Mouse (Mus musculus) midbrain, embryonic 15.5 days (tissue): ENCODE data around the gene Olfr1331. TPM values are rescaled to one million over a fixed set of nuclear protein-coding genes. Genes with fewer than 3 reads are reported as not detected.
"Not testable (repeated sequence)": the region's sequence is repeated elsewhere in the genome, so short reads cannot be mapped to it uniquely, and the experiment has no call there.

Experiments
- ATAC-seq: fragments of 200-750 bp; cut with Nextera tagmentation; replicated peaks from 2 replicates; pipeline ENCODE4 v1.8.0; 2017; ENCODE audit warnings: moderate TSS enrichment
- H3K27ac ChIP-seq: fragments of 300-500 bp; sonication (generic); 2 replicates; pipeline ENCODE4 v1.5.1; 2015; ENCODE audit warnings: mild to moderate bottlenecking, inconsistent platforms
- H3K27me3 ChIP-seq: fragments of 300-500 bp; sonication (generic); replicated peaks from 2 replicates; pipeline ENCODE4 v1.6.1; 2015; ENCODE audit warnings: inconsistent platforms
- H3K36me3 ChIP-seq: fragments of 300-500 bp; sonication (generic); replicated peaks from 2 replicates; pipeline ENCODE4 v1.6.1; 2015; ENCODE audit warnings: inconsistent platforms
- H3K4me1 ChIP-seq: fragments of 300-500 bp; sonication (generic); 2 replicates; pipeline ENCODE4 v1.6.1; 2015; ENCODE audit warnings: inconsistent platforms
- H3K4me2 ChIP-seq: fragments of 300-500 bp; sonication (generic); 2 replicates; pipeline ENCODE4 v1.6.1; 2015; ENCODE audit warnings: inconsistent platforms, mild to moderate bottlenecking, moderate library complexity
- H3K4me3 ChIP-seq: fragments of 300-500 bp; sonication (generic); 2 replicates; pipeline ENCODE4 v1.5.1; 2015; ENCODE audit warnings: mild to moderate bottlenecking, inconsistent platforms
- H3K9ac ChIP-seq: fragments of 300-500 bp; sonication (generic); 2 replicates; pipeline ENCODE4 v1.6.1; 2015; ENCODE audit warnings: mild to moderate bottlenecking, inconsistent platforms
- H3K9me3 ChIP-seq: fragments of 300-500 bp; sonication (generic); 2 replicates; pipeline ENCODE4 v1.6.1; 2016; ENCODE audit warnings: inconsistent platforms
- WGBS: fragments of 180-500 bp; shearing (Covaris S2); methylation state at CpG from one replicate; pipeline ENCODE4 v1.1.7; 2015; ENCODE audit warnings: mixed read lengths; 5-methylcytosine and 5-hydroxymethylcytosine counted together
- polyA plus RNA-seq: library from polyadenylated mRNA; unstranded; fragments of >200 nt; fragmentation: Nextera tagmentation; extraction: Ambion mirVana; gene quantifications from 2 replicates; pipeline ENCODE4 v1.2.1, GENCODE M21; 2015

Gene Olfr1331
- polyA plus RNA-seq, result not detected in 2 replicates

GRCm38 (mm10) chr4:118864349-118864748 is at the start of gene Olfr1331:
Gene Olfr1331, plus strand, starts transcription at chr4:118864649.
- no peak within 1 kb of the TSS for H3K27ac ChIP-seq
- no peak within 1 kb of the TSS for H3K9ac ChIP-seq
- no peak within 1 kb of the TSS for H3K4me3 ChIP-seq
- no peaks in the 10 kb centered on the region for H3K9me3 ChIP-seq
- 95% methylated on average over 1 of the region's 1 CpGs for WGBS
- H3K27me3 ChIP-seq, result no peaks in the 10 kb centered on the region
- no peaks in the 10 kb centered on the region for H3K4me1 ChIP-seq
- no peak within 1 kb of the TSS for H3K4me2 ChIP-seq
- ATAC-seq, result no peak
- H3K36me3 ChIP-seq, result no peaks in the 10 kb centered on the region

- Histone ChIP-seq H3K4me3 (no peak overlapping the region), H3K4me2 (no peak overlapping the region), H3K9me3 (no peaks in the 10 kb centered on the region), H3K4me1 (no peaks in the 10 kb centered on the region), H3K27ac (no peak overlapping the region), H3K27me3 (no peaks in the 10 kb centered on the region), H3K9ac (no peak overlapping the region), H3K36me3 (no peaks in the 10 kb centered on the region)
- ATAC-seq, result no peak
- 92% methylated on average over 1 of the region's 1 CpGs for WGBS
Measured at GRCm38 (mm10) chr4:118818921-118819320, 45.5 kb upstream of the Olfr1331 start.

GRCm38 (mm10) chr4:118836179-118836578 is 28.3 kb upstream of the Olfr1331 start, which contains the start of gene Olfr1333:
Gene Olfr1333, minus strand, starts transcription at chr4:118836279.
- no peak within 1 kb of the TSS for H3K9ac ChIP-seq
- H3K9me3 ChIP-seq, result no peaks in the 10 kb centered on the region
- H3K36me3 ChIP-seq, result no peaks in the 10 kb centered on the region
- WGBS, result 97% methylated on average over 1 of the region's 1 CpGs
- ATAC-seq, result no peak
- no peak within 1 kb of the TSS for H3K4me3 ChIP-seq
- H3K4me1 ChIP-seq, result no peaks in the 10 kb centered on the region
- H3K4me2 ChIP-seq, result no peak within 1 kb of the TSS
- no peaks in the 10 kb centered on the region for H3K27me3 ChIP-seq
- H3K27ac ChIP-seq, result no peak within 1 kb of the TSS

- no peak for ATAC-seq
- no peak overlapping the region for H3K4me2 ChIP-seq
- no peak overlapping the region for H3K9ac ChIP-seq
- H3K27ac ChIP-seq, result no peak overlapping the region
- H3K27me3 ChIP-seq, result no peaks in the 10 kb centered on the region
- WGBS, result 83% methylated on average over 1 of the region's 1 CpGs
- H3K4me1 ChIP-seq, result no peaks in the 10 kb centered on the region
- no peak overlapping the region for H3K4me3 ChIP-seq
- H3K36me3 ChIP-seq, result no peaks in the 10 kb centered on the region
- no peaks in the 10 kb centered on the region for H3K9me3 ChIP-seq
Measured at GRCm38 (mm10) chr4:118861791-118862190, 2.7 kb upstream of the Olfr1331 start.

- no peaks in the 10 kb centered on the region for H3K9me3 ChIP-seq
- no peak for ATAC-seq
- no peak overlapping the region for H3K4me2 ChIP-seq
- H3K4me1 ChIP-seq, result no peaks in the 10 kb centered on the region
- no peak overlapping the region for H3K27ac ChIP-seq
- no peak overlapping the region for H3K9ac ChIP-seq
- no peaks in the 10 kb centered on the region for H3K36me3 ChIP-seq
- WGBS, result 45% methylated on average over 4 of the region's 4 CpGs
- H3K27me3 ChIP-seq, result no peaks in the 10 kb centered on the region
- H3K4me3 ChIP-seq, result no peak overlapping the region
Measured at GRCm38 (mm10) chr4:118862704-118863103, 1.7 kb upstream of the Olfr1331 start.

GRCm38 (mm10) chr4:118867566-118867965 is 3.1 kb downstream of the Olfr1331 start:
- H3K9me3 ChIP-seq, result no peaks in the 10 kb centered on the region
- H3K27ac ChIP-seq, result no peak overlapping the region
- no peaks in the 10 kb centered on the region for H3K36me3 ChIP-seq
- H3K4me3 ChIP-seq, result no peak overlapping the region
- ATAC-seq, result no peak
- no peaks in the 10 kb centered on the region for H3K27me3 ChIP-seq
- H3K4me2 ChIP-seq, result no peak overlapping the region
- no peak overlapping the region for H3K9ac ChIP-seq
- no peaks in the 10 kb centered on the region for H3K4me1 ChIP-seq

GRCm38 (mm10) chr4:118888297-118888696 is 23.8 kb downstream of the Olfr1331 start, which contains the start of gene Olfr1330:
Gene Olfr1330, plus strand, starts transcription at chr4:118888597.
- Histone ChIP-seq H3K9ac (no peak within 1 kb of the TSS), H3K9me3 (no peaks in the 10 kb centered on the region), H3K27ac (no peak within 1 kb of the TSS), H3K36me3 (no peaks in the 10 kb centered on the region), H3K4me1 (no peaks in the 10 kb centered on the region), H3K4me3 (no peak within 1 kb of the TSS), H3K4me2 (no peak within 1 kb of the TSS), H3K27me3 (no peaks in the 10 kb centered on the region)
- no peak for ATAC-seq
- WGBS, result 95% methylated on average over 1 of the region's 1 CpGs

GRCm38 (mm10) chr4:118901981-118902380 is 37.5 kb downstream of the Olfr1331 start:
- H3K4me2 ChIP-seq, result no peak overlapping the region
- H3K27me3 ChIP-seq, result no peaks in the 10 kb centered on the region
- WGBS, result 68% methylated on average over 2 of the region's 2 CpGs
- no peaks in the 10 kb centered on the region for H3K9me3 ChIP-seq
- H3K27ac ChIP-seq, result no peak overlapping the region
- H3K4me1 ChIP-seq, result no peaks in the 10 kb centered on the region
- no peak for ATAC-seq
- H3K4me3 ChIP-seq, result no peak overlapping the region
- no peak overlapping the region for H3K9ac ChIP-seq
- no peaks in the 10 kb centered on the region for H3K36me3 ChIP-seq

- H3K36me3 ChIP-seq, H3K27me3 ChIP-seq, H3K27ac ChIP-seq, H3K4me2 ChIP-seq, H3K4me1 ChIP-seq, H3K9me3 ChIP-seq, ATAC-seq, H3K9ac ChIP-seq, H3K4me3 ChIP-seq: not testable (repeated sequence)
- 71% methylated on average over 2 of the region's 2 CpGs for WGBS
Measured at GRCm38 (mm10) chr4:118917365-118917764, 52.9 kb downstream of the Olfr1331 start, which contains the start of gene Olfr1329. Gene Olfr1329, minus strand, starts transcription at chr4:118917465.

Other genes starting within 250 kb of the Olfr1331 start
- gene Cfap57, start 243.9 kb upstream of the Olfr1331 start, polyA plus RNA-seq, result 2.1 and 2.3 TPM in 2 replicates
- gene Ebna1bp2, start 243.8 kb upstream of the Olfr1331 start, polyA plus RNA-seq, result 88.3 and 91.6 TPM in 2 replicates
- not detected in 2 replicates for gene Olfr62, start 205.7 kb upstream of the Olfr1331 start, polyA plus RNA-seq
- gene Olfr1342, start 171.9 kb upstream of the Olfr1331 start, polyA plus RNA-seq, result not detected in 2 replicates
- gene Olfr1341, start 161.1 kb upstream of the Olfr1331 start, polyA plus RNA-seq, result not detected in 2 replicates
- not detected in 2 replicates for gene Olfr1340, start 144.5 kb upstream of the Olfr1331 start, polyA plus RNA-seq
- gene Olfr1339, start 132.5 kb upstream of the Olfr1331 start, polyA plus RNA-seq, result not detected in 2 replicates
- gene Olfr1338, start 105.9 kb upstream of the Olfr1331 start, polyA plus RNA-seq, result not detected in 2 replicates
- gene Olfr1337, start 82.1 kb upstream of the Olfr1331 start, polyA plus RNA-seq, result not detected in 2 replicates
- gene Olfr1335, start 54.7 kb upstream of the Olfr1331 start, polyA plus RNA-seq, result not detected in 2 replicates
- not detected in 2 replicates for gene Olfr1333, start 28.4 kb upstream of the Olfr1331 start, polyA plus RNA-seq
- not detected in 2 replicates for gene Olfr1330, start 23.9 kb downstream of the Olfr1331 start, polyA plus RNA-seq
- gene Olfr1329, start 52.8 kb downstream of the Olfr1331 start, polyA plus RNA-seq, result not detected in 2 replicates
- not detected in 2 replicates for gene Olfr1328, start 74.0 kb downstream of the Olfr1331 start, polyA plus RNA-seq
- not detected in 2 replicates for gene Lao1, start 96.9 kb downstream of the Olfr1331 start, polyA plus RNA-seq
- 96.1 and 97.6 TPM in 2 replicates for gene Slc2a1, start 244.1 kb downstream of the Olfr1331 start, polyA plus RNA-seq